Mouse (Mus musculus) myocyte (in vitro differentiated cells): ENCODE measurements around the gene Mbnl1.

Experiments used
- CEBPB ChIP-seq: IDR thresholded peaks from 2 replicates; pipeline ENCODE4 v1.6.1; 2011; ENCODE audit warnings: mild to moderate bottlenecking, moderate library complexity; ENCODE audit not compliant: poor library complexity, insufficient read depth, severe bottlenecking
- E2F4 ChIP-seq: IDR thresholded peaks from one replicate; pipeline ENCODE4 v1.6.1; 2011; ENCODE audit warnings: mild to moderate bottlenecking, control low read depth, moderate library complexity; ENCODE audit not compliant: insufficient read depth
- MAX ChIP-seq: IDR thresholded peaks from one replicate; pipeline ENCODE4 v1.6.1; 2011; ENCODE audit warnings: low read depth, mild to moderate bottlenecking, control low read depth
- MYOG ChIP-seq, 3 experiments: IDR thresholded peaks; one replicate each; pipeline ENCODE4 v1.6.1; 2011; ENCODE audit warnings: control low read depth in 2 of 3, low read depth in 2 of 3, mild to moderate bottlenecking in 2 of 3; ENCODE audit not compliant: insufficient read length in 2 of 3, control insufficient read depth in 1 of 3, insufficient read depth in 1 of 3
- POLR2A ChIP-seq: IDR thresholded peaks from one replicate; pipeline ENCODE4 v1.6.1; 2011; ENCODE audit warnings: low read depth, mild to moderate bottlenecking, control low read depth, moderate library complexity; ENCODE audit not compliant: insufficient read length
- POLR2AphosphoS2 ChIP-seq: IDR thresholded peaks from one replicate; pipeline ENCODE4 v1.6.1; 2011; ENCODE audit warnings: low read depth, control low read depth; ENCODE audit not compliant: insufficient read length
- REST ChIP-seq: IDR thresholded peaks from one replicate; pipeline ENCODE4 v1.6.1; 2011; ENCODE audit warnings: mild to moderate bottlenecking, control low read depth, moderate library complexity; ENCODE audit not compliant: insufficient read depth, insufficient read length
- TCF12 ChIP-seq: IDR thresholded peaks from one replicate; pipeline ENCODE4 v1.6.1; 2011; ENCODE audit warnings: mild to moderate bottlenecking, control low read depth; ENCODE audit not compliant: poor library complexity, insufficient read depth, severe bottlenecking
- USF1 ChIP-seq: IDR thresholded peaks from one replicate; pipeline ENCODE4 v1.6.1; 2011; ENCODE audit warnings: low read depth, mild to moderate bottlenecking, control low read depth, moderate library complexity

DNA sequence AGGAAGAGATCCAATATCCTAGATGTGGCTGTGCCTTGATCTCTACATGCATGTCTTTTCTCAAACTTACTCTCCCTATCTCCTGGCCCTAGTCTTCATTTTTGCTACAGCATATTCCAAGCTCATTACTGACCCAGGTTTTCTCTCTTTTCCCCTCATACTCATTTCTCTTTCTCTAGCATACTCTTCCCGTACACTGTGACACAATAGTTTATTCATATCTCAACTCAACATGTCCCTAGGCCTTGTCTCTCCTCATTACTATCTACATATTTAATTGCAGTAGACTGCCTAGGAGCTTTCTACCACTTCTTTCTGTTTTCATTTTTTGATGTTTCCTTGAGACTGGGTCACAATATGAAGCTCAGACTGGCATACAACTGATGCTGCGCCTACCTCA lies 8.1 kb downstream of the Mbnl1 start:
- TF ChIP-seq USF1 (no peak), POLR2AphosphoS2 (no peak), MAX (no peak), POLR2A (no peak), TCF12 (no peak), CEBPB (no peak), REST (no peak), E2F4 (no peak), MYOG (IDR thresholded peaks at IDR 0.05; ENCODE audit: control insufficient read depth in 1 of 3, insufficient read depth in 1 of 3, insufficient read length in 2 of 3, low read depth in 2 of 3) (no peak)
